Mouse (Mus musculus): ENCODE measurements around the gene Map3k5. TPM values are rescaled to one million over a fixed set of nuclear protein-coding genes. Genes with fewer than 3 reads are reported as not detected.

The Map3k5 gene
- polyA plus RNA-seq, 1 experiment from 2014 or later = 4.2 TPM

DNA sequence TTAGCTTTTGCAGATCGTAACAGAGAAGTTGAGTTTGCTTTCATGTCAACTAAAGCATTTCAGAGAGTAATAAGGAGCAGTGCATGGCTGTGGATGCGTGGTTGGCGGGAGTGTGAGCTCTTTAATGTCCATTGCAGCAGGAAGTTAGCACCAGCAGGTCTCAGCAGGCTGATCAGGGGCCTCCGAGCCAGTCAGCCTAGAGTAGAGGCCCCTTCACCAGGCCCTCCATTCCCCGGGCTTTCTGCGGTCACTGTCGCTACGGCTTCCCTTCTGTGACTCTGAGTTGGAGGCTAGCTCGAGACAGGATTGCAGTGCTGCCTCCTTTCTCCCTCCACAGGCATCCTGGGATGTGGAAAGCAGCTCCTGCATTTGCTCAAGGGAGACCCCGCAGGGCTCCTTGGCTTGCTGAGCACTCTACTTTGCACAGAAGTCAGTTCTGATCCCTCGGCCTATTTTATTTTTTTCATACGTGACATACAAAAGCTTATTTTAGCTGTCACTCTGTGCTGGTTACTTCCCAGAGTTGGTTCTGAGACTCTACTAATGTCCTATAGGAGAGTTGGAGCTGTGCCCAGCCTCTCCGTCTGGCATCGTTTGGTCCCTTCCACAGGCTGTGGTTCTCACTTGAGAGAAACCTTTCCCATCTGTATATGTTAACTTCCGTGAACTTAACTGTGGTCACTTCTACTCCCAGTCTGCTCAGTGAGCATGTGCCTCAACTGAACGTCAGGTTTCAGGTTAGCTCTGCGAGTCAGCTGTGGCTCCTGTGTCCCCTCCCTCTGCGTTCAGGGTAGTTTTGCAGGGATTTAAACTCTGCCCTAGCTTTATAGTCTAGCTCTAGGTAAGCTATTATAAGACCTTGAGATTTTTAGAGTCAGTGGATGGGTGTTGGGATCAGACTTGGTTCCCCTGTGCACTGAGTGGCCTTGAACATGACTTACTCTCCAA is 178.0 kb downstream of the Map3k5 start:
- H3K27me3 ChIP-seq (ENCODE audit: control insufficient read depth, insufficient read depth, low read length) = no peaks in the 10 kb centered on the region
- H3K27ac ChIP-seq (ENCODE audit: low read depth, low read length) = no peak overlapping the region
- no peak overlapping the region for H3K4me3 ChIP-seq (ENCODE audit: low read depth, low read length)
- no peaks in the 10 kb centered on the region for H3K9me3 ChIP-seq (replicated peaks; ENCODE audit: control insufficient read depth, low read length)
- WGBS (ENCODE audit: insufficient replicate concordance) = 77% methylated on average over 18 of the region's 18 CpGs
- no peak overlapping the region for H3K9ac ChIP-seq (ENCODE audit: low read depth, low read length)
- no peak for ATAC-seq (replicated peaks; ENCODE audit: insufficient number of reproducible peaks, low FRiP score, low TSS enrichment)
- H3K4me2 ChIP-seq = no peak overlapping the region
- H3K4me1 ChIP-seq (ENCODE audit: control insufficient read depth, insufficient read depth, low read length) = no peaks in the 10 kb centered on the region
- H3K36me3 ChIP-seq (ENCODE audit: control insufficient read depth, insufficient read depth, low read length) = no peaks in the 10 kb centered on the region; the same call in 1 of the 2 replicates

DNA sequence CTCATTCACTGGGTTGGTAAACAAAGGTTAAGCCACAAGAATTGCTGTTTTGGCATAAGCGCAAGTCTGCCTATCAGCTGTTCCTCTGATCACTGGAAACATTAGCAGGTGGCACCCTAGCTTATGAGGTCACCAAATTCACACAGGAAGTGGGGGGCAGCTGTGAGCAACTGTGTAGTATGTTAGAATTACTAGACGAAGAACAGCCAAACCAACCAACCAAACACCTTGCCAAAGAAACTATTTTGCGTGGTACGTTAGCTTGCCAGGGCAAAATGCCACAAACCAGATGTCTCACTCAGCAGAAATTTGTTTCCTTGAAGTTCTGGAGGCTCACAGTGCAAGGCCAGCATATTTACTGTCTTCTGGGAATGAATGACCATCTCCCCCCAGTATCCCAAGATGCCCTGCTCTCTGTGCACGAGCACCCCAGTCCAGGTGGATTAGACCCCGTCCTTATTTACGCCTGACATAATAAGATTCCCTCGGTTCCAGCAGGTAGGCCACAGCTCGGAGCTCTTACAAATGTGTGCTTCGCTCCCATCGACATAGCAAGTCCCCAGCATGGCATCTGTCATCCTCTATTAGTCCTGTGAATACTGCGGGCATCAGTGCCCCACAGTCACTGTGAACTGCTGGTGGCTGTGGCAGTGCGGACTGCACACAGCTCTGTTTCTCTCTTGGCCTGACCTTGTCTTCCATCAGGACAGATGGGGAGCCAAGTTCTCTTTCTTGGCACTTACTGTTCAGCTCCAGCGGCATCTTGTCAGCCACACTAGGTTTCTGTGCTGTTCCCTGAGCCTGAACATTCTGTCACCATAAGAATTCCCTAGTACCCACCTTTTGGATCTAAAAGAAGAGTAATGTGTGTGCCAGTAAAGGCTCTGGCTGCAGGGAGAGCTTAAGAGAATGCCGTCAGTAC is 185.5 kb downstream of the Map3k5 start:
- no peak overlapping the region for H3K4me3 ChIP-seq (ENCODE audit: low read depth, low read length)
- WGBS (ENCODE audit: insufficient replicate concordance) = 90% methylated on average over 15 of the region's 15 CpGs
- ATAC-seq (replicated peaks; ENCODE audit: insufficient number of reproducible peaks, low FRiP score, low TSS enrichment) = no peak
- H3K4me2 ChIP-seq = no peak overlapping the region
- peaks cover 4% of the 10 kb centered on the region; the same call in 1 of the 2 replicates for H3K36me3 ChIP-seq (ENCODE audit: control insufficient read depth, insufficient read depth, low read length)
- H3K9ac ChIP-seq (ENCODE audit: low read depth, low read length) = no peak overlapping the region
- no peaks in the 10 kb centered on the region for H3K4me1 ChIP-seq (ENCODE audit: control insufficient read depth, insufficient read depth, low read length)
- no peak overlapping the region for H3K27ac ChIP-seq (ENCODE audit: low read depth, low read length)
- H3K27me3 ChIP-seq (ENCODE audit: control insufficient read depth, insufficient read depth, low read length) = no peaks in the 10 kb centered on the region
- H3K9me3 ChIP-seq (replicated peaks; ENCODE audit: control insufficient read depth, low read length) = no peaks in the 10 kb centered on the region

DNA sequence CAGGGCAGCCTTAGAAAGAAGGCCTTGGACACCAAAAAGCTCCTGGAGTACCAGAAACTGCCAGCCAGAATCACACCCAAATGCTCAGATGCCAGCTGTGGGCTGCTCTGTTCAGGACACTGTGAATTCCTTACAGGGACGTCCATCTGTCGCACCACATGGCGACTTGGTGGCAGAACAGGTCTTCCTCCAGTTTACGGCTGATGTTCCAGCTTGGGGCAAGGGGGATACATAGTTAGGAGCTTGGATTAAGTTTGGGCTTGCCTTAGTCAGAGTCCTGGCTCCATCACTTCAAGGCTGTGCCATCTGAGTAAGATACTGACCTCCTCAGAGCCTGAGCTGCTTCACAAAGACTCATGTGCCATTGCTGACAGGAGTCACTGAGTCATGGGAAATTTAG is 187.7 kb downstream of the Map3k5 start:
- H3K27ac ChIP-seq (ENCODE audit: low read depth, low read length) = no peak overlapping the region
- 84% methylated on average over 4 of the region's 4 CpGs for WGBS (ENCODE audit: insufficient replicate concordance)
- no peaks in the 10 kb centered on the region for H3K4me1 ChIP-seq (ENCODE audit: control insufficient read depth, insufficient read depth, low read length)
- H3K36me3 ChIP-seq (ENCODE audit: control insufficient read depth, insufficient read depth, low read length) = peaks cover 4% of the 10 kb centered on the region; the same call in 1 of the 2 replicates
- no peak overlapping the region for H3K4me3 ChIP-seq (ENCODE audit: low read depth, low read length)
- no peak for ATAC-seq (replicated peaks; ENCODE audit: insufficient number of reproducible peaks, low FRiP score, low TSS enrichment)
- no peak overlapping the region for H3K9ac ChIP-seq (ENCODE audit: low read depth, low read length)
- H3K27me3 ChIP-seq (ENCODE audit: control insufficient read depth, insufficient read depth, low read length) = no peaks in the 10 kb centered on the region
- H3K4me2 ChIP-seq = no peak overlapping the region
- H3K9me3 ChIP-seq (replicated peaks; ENCODE audit: control insufficient read depth, low read length) = no peaks in the 10 kb centered on the region

DNA sequence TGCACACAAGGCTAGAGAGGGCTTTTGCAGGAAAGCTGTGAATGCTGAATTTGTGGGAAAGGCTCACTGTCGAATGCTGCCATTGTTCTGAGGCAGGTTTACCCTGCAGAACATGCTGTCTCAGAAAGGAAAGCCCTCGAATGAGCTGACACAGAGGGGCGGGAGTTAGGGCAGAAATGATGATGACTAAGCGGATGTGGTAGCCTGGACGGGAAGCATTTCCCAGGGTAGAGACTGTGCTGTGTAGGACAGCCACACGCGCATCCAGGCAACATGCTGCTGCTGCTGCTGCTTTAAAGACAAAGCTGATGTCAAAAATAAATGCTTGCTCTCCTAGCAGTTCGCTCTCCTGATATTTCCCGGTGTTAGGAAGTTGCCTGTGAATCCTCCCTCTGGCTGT is 189.1 kb downstream of the Map3k5 start:
- Histone ChIP-seq H3K36me3 (ENCODE audit: control insufficient read depth, insufficient read depth, low read length) (peaks cover 4% of the 10 kb centered on the region; the same call in 1 of the 2 replicates), H3K4me1 (ENCODE audit: control insufficient read depth, insufficient read depth, low read length) (no peaks in the 10 kb centered on the region), H3K4me3 (ENCODE audit: low read depth, low read length) (no peak overlapping the region), H3K27ac (ENCODE audit: low read depth, low read length) (no peak overlapping the region), H3K9me3 (replicated peaks; ENCODE audit: control insufficient read depth, low read length) (no peaks in the 10 kb centered on the region), H3K4me2 (no peak overlapping the region), H3K27me3 (ENCODE audit: control insufficient read depth, insufficient read depth, low read length) (no peaks in the 10 kb centered on the region), H3K9ac (ENCODE audit: low read depth, low read length) (no peak overlapping the region)
- no peak for ATAC-seq (replicated peaks; ENCODE audit: insufficient number of reproducible peaks, low FRiP score, low TSS enrichment)
- WGBS (ENCODE audit: insufficient replicate concordance) = 51% methylated on average over 9 of the region's 9 CpGs

DNA sequence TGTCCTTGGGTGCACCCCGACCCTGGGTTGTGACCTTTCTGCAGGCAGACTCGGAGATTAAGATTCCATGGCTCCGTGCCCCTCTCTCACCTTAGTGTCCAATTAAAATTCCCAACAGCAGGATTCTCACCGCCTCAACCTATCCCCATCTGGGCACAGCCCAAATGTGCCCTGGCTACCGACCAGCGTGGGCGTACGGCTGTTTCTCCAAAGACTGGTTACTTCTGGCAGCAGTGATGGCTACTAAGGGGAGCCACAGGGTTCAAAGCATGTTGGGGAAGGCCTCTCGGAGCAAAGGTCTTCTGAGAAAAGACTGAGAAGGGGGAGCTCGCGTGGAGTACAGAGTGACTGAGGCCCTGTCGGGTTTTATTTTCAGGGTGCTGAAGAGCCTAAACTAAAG is 190.3 kb downstream of the Map3k5 start:
- Histone ChIP-seq H3K9ac (ENCODE audit: low read depth, low read length) (no peak overlapping the region), H3K4me3 (ENCODE audit: low read depth, low read length) (no peak overlapping the region), H3K4me2 (no peak overlapping the region), H3K36me3 (ENCODE audit: control insufficient read depth, insufficient read depth, low read length) (peaks cover 4% of the 10 kb centered on the region; the same call in 1 of the 2 replicates), H3K9me3 (replicated peaks; ENCODE audit: control insufficient read depth, low read length) (no peaks in the 10 kb centered on the region), H3K4me1 (ENCODE audit: control insufficient read depth, insufficient read depth, low read length) (no peaks in the 10 kb centered on the region), H3K27ac (ENCODE audit: low read depth, low read length) (no peak overlapping the region), H3K27me3 (ENCODE audit: control insufficient read depth, insufficient read depth, low read length) (no peaks in the 10 kb centered on the region)
- 79% methylated on average over 12 of the region's 12 CpGs for WGBS (ENCODE audit: insufficient replicate concordance)
- ATAC-seq (replicated peaks; ENCODE audit: insufficient number of reproducible peaks, low FRiP score, low TSS enrichment) = no peak

DNA sequence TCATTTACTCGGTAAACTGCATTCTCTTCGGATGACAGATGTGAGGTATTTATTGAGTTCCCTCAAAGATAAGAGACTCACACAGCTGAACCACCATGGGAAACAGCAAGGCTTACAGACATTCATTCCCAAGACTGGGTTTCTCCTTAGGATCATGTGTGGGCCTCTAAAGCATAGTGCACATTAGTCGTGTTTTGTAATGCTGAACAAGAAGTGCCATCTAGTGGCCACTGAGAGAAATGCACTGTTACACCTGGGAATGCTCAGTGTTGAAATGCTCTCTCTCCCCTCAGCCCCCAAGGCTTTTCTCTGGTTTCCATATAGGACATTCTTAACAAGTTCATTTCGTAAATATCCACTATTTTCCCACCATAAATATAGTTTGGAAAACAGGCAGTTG is 191.0 kb downstream of the Map3k5 start:
- Histone ChIP-seq H3K4me1 (ENCODE audit: control insufficient read depth, insufficient read depth, low read length) (no peaks in the 10 kb centered on the region), H3K4me2 (no peak overlapping the region), H3K4me3 (ENCODE audit: low read depth, low read length) (no peak overlapping the region), H3K27me3 (ENCODE audit: control insufficient read depth, insufficient read depth, low read length) (no peaks in the 10 kb centered on the region), H3K36me3 (ENCODE audit: control insufficient read depth, insufficient read depth, low read length) (peaks cover 3% of the 10 kb centered on the region; the same call in 1 of the 2 replicates), H3K27ac (ENCODE audit: low read depth, low read length) (no peak overlapping the region), H3K9ac (ENCODE audit: low read depth, low read length) (no peak overlapping the region), H3K9me3 (replicated peaks; ENCODE audit: control insufficient read depth, low read length) (no peaks in the 10 kb centered on the region)
- WGBS (ENCODE audit: insufficient replicate concordance) = 41% methylated on average over 4 of the region's 4 CpGs
- peak; percentile 42; the same call in 1 of the 2 replicates for ATAC-seq (replicated peaks; ENCODE audit: insufficient number of reproducible peaks, low FRiP score, low TSS enrichment)

DNA sequence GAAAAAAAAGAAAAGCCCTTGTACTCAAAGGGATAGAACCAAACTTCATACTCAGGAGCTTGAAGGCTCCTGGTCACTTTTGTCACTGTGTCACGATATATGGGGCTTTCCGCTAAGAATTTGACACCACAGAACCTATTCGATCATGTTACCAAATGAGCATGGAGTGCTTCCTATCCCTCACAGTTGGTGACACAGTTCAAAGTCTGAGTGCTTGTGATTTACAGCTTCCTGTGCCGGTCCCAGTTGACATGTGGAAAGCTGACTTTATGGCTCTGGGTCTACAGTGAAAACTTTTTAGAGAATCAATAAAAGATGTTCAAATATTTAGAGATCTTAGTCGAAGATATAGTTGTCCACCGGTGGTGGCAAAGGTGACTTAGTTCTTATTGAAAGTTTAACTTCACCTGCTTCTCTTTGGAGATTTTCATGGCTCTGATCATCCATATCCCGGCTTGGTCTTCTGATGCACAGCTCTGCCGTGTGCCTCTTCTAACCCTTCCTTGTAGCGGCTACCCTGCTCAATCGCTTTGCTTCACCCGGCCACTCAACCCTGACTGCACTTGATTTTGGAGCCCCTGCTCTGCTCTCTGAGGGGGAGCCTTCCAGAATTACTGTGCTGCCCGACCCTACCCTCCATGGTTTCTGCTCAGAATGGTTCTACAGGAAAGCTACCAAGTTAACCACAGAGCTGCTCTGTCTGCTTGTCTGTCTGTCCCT is 198.8 kb downstream of the Map3k5 start:
- peaks cover 11% of the 10 kb centered on the region for H3K4me1 ChIP-seq (ENCODE audit: control insufficient read depth, insufficient read depth, low read length)
- no peak overlapping the region for H3K4me2 ChIP-seq
- no peaks in the 10 kb centered on the region for H3K9me3 ChIP-seq (replicated peaks; ENCODE audit: control insufficient read depth, low read length)
- no peak for ATAC-seq (replicated peaks; ENCODE audit: insufficient number of reproducible peaks, low FRiP score, low TSS enrichment)
- no peak overlapping the region for H3K4me3 ChIP-seq (ENCODE audit: low read depth, low read length)
- no peak overlapping the region for H3K27ac ChIP-seq (ENCODE audit: low read depth, low read length)
- WGBS (ENCODE audit: insufficient replicate concordance) = 82% methylated on average over 12 of the region's 12 CpGs
- H3K27me3 ChIP-seq (ENCODE audit: control insufficient read depth, insufficient read depth, low read length) = no peaks in the 10 kb centered on the region
- H3K9ac ChIP-seq (ENCODE audit: low read depth, low read length) = no peak overlapping the region
- no peaks in the 10 kb centered on the region for H3K36me3 ChIP-seq (ENCODE audit: control insufficient read depth, insufficient read depth, low read length)

Data from heart, embryonic 11.5 days (tissue).